Mouse (Mus musculus): ENCODE measurements around the gene BC017158. TPM values are rescaled to one million over a fixed set of nuclear protein-coding genes. Genes with fewer than 3 reads are reported as not detected.
A peak's percentile ranks its signal among the peaks of the same experiment; 100 is the strongest.
"Not testable (repeated sequence)": the region's sequence is repeated elsewhere in the genome, so short reads cannot be mapped to it uniquely, and the experiment has no call there.

Gene BC017158
- polyA plus RNA-seq (2015; fragmentation: Nextera tagmentation; extraction: Ambion mirVana), result 12.6 and 18.1 TPM in 2 replicates

GRCm38 (mm10) chr7:128297617-128298480 lies at the start of gene BC017158:
Gene BC017158 (minus strand): TSS chr7:128298170.
- WGBS, result 2% methylated on average over 47 of the region's 47 CpGs
- ATAC-seq (replicated peaks; ENCODE audit: insufficient number of reproducible peaks, insufficient read depth, low FRiP score, low read depth), result peak; percentile 53
- H3K4me2 ChIP-seq, result peak within 1 kb of the TSS; percentile 94

GRCm38 (mm10) chr7:128346991-128347390 lies 49.0 kb upstream of the BC017158 start:
- Histone ChIP-seq H3K9me3 (replicated peaks) (no peaks in the 10 kb centered on the region), H3K4me1 (replicated peaks) (peaks cover 6% of the 10 kb centered on the region; the same call in 1 of the 2 replicates), H3K4me2 (no peak overlapping the region), H3K36me3 (no peaks in the 10 kb centered on the region), H3K9ac (no peak overlapping the region), H3K27me3 (no peaks in the 10 kb centered on the region), H3K4me3 (no peak overlapping the region), H3K27ac (no peak overlapping the region)
- ATAC-seq (replicated peaks; ENCODE audit: insufficient number of reproducible peaks, insufficient read depth, low FRiP score, low read depth), result no peak
- 64% methylated on average over 8 of the region's 8 CpGs for WGBS

More at GRCm38 (mm10) chr7:128297617-128298480, at the start of gene BC017158:
- H3K4me3 ChIP-seq, result peak within 1 kb of the TSS; percentile 98
- H3K9me3 ChIP-seq (replicated peaks), result no peaks in the 10 kb centered on the region
- peaks cover 19% of the 10 kb centered on the region; the same call in 1 of the 2 replicates for H3K4me1 ChIP-seq (replicated peaks)
- peaks cover 2% of the 10 kb centered on the region; the same call in 1 of the 2 replicates for H3K27me3 ChIP-seq
- H3K27ac ChIP-seq, result peak within 1 kb of the TSS; percentile 80
- peak within 1 kb of the TSS; percentile 95 for H3K9ac ChIP-seq
- no peaks in the 10 kb centered on the region for H3K36me3 ChIP-seq

GRCm38 (mm10) chr7:128346522-128346921 lies 48.6 kb upstream of the BC017158 start:
- H3K4me3 ChIP-seq, result no peak overlapping the region
- no peak overlapping the region for H3K27ac ChIP-seq
- ATAC-seq (replicated peaks; ENCODE audit: insufficient number of reproducible peaks, insufficient read depth, low FRiP score, low read depth), result no peak
- H3K36me3 ChIP-seq, result no peaks in the 10 kb centered on the region
- H3K9ac ChIP-seq, result no peak overlapping the region
- WGBS, result 49% methylated on average over 2 of the region's 2 CpGs
- H3K9me3 ChIP-seq (replicated peaks), result no peaks in the 10 kb centered on the region
- peaks cover 6% of the 10 kb centered on the region; the same call in 1 of the 2 replicates for H3K4me1 ChIP-seq (replicated peaks)
- H3K27me3 ChIP-seq, result no peaks in the 10 kb centered on the region
- H3K4me2 ChIP-seq, result no peak overlapping the region

- WGBS, result 80% methylated on average over 6 of the region's 6 CpGs
- no peak for ATAC-seq (replicated peaks; ENCODE audit: insufficient number of reproducible peaks, insufficient read depth, low FRiP score, low read depth)
Observed at GRCm38 (mm10) chr7:128345691-128346090, 47.7 kb upstream of the BC017158 start.

GRCm38 (mm10) chr7:128344928-128345653 lies 47.1 kb upstream of the BC017158 start:
- ATAC-seq (replicated peaks; ENCODE audit: insufficient number of reproducible peaks, insufficient read depth, low FRiP score, low read depth), result peak; percentile 42; the same call in 1 of the 2 replicates
- no peaks in the 10 kb centered on the region for H3K9me3 ChIP-seq (replicated peaks)
- WGBS, result 53% methylated on average over 6 of the region's 6 CpGs
- H3K9ac ChIP-seq, result no peak overlapping the region
- no peak overlapping the region for H3K27ac ChIP-seq
- H3K27me3 ChIP-seq, result no peaks in the 10 kb centered on the region
- H3K4me3 ChIP-seq, result no peak overlapping the region
- no peaks in the 10 kb centered on the region for H3K36me3 ChIP-seq
- peaks cover 6% of the 10 kb centered on the region; the same call in 1 of the 2 replicates for H3K4me1 ChIP-seq (replicated peaks)
- no peak overlapping the region for H3K4me2 ChIP-seq

More at GRCm38 (mm10) chr7:128345691-128346090, 47.7 kb upstream of the BC017158 start:
- H3K4me1 ChIP-seq (replicated peaks), result peaks cover 6% of the 10 kb centered on the region; the same call in 1 of the 2 replicates
- H3K27me3 ChIP-seq, result no peaks in the 10 kb centered on the region
- no peak overlapping the region for H3K4me2 ChIP-seq
- H3K4me3 ChIP-seq, result no peak overlapping the region
- no peak overlapping the region for H3K9ac ChIP-seq
- no peaks in the 10 kb centered on the region for H3K36me3 ChIP-seq
- H3K27ac ChIP-seq, result no peak overlapping the region
- no peaks in the 10 kb centered on the region for H3K9me3 ChIP-seq (replicated peaks)

- Histone ChIP-seq H3K9ac (no peak overlapping the region), H3K36me3 (no peaks in the 10 kb centered on the region), H3K4me3 (no peak overlapping the region), H3K4me2 (no peak overlapping the region), H3K9me3 (replicated peaks) (no peaks in the 10 kb centered on the region), H3K27me3 (no peaks in the 10 kb centered on the region), H3K27ac (no peak overlapping the region), H3K4me1 (replicated peaks) (peaks cover 6% of the 10 kb centered on the region; the same call in 1 of the 2 replicates)
- no peak for ATAC-seq (replicated peaks; ENCODE audit: insufficient number of reproducible peaks, insufficient read depth, low FRiP score, low read depth)
- WGBS, result 74% methylated on average over 7 of the region's 7 CpGs
Observed at GRCm38 (mm10) chr7:128344488-128344887, 46.5 kb upstream of the BC017158 start.

- not testable (repeated sequence) for H3K36me3 ChIP-seq; H3K27me3 ChIP-seq; H3K4me3 ChIP-seq; H3K4me1 ChIP-seq (replicated peaks); H3K27ac ChIP-seq; H3K9ac ChIP-seq; H3K4me2 ChIP-seq; ATAC-seq (replicated peaks; ENCODE audit: insufficient number of reproducible peaks, insufficient read depth, low FRiP score, low read depth); H3K9me3 ChIP-seq (replicated peaks)
- WGBS, result 91% methylated on average over 9 of the region's 10 CpGs
Observed at GRCm38 (mm10) chr7:128342691-128343090, 44.7 kb upstream of the BC017158 start.

- H3K36me3 ChIP-seq; H3K27ac ChIP-seq; H3K9me3 ChIP-seq (replicated peaks); H3K4me1 ChIP-seq (replicated peaks); H3K27me3 ChIP-seq; H3K9ac ChIP-seq; H3K4me3 ChIP-seq; H3K4me2 ChIP-seq; ATAC-seq (replicated peaks; ENCODE audit: insufficient number of reproducible peaks, insufficient read depth, low FRiP score, low read depth): not testable (repeated sequence)
- 56% methylated on average over 9 of the region's 9 CpGs for WGBS
Observed at GRCm38 (mm10) chr7:128340321-128340720, 42.4 kb upstream of the BC017158 start.

- Histone ChIP-seq H3K4me3 (no peak overlapping the region), H3K4me1 (replicated peaks) (no peaks in the 10 kb centered on the region), H3K9me3 (replicated peaks) (no peaks in the 10 kb centered on the region), H3K36me3 (no peaks in the 10 kb centered on the region), H3K27me3 (no peaks in the 10 kb centered on the region), H3K4me2 (no peak overlapping the region), H3K27ac (no peak overlapping the region), H3K9ac (no peak overlapping the region)
- ATAC-seq (replicated peaks; ENCODE audit: insufficient number of reproducible peaks, insufficient read depth, low FRiP score, low read depth), result no peak
- WGBS, result 86% methylated on average over 1 of the region's 1 CpGs
Observed at GRCm38 (mm10) chr7:128332896-128333295, 34.9 kb upstream of the BC017158 start.

- no peak for ATAC-seq (replicated peaks; ENCODE audit: insufficient number of reproducible peaks, insufficient read depth, low FRiP score, low read depth)
- H3K27ac ChIP-seq, result no peak overlapping the region
- H3K36me3 ChIP-seq, result no peaks in the 10 kb centered on the region
- no peaks in the 10 kb centered on the region for H3K9me3 ChIP-seq (replicated peaks)
- H3K4me3 ChIP-seq, result no peak overlapping the region
- no peaks in the 10 kb centered on the region for H3K4me1 ChIP-seq (replicated peaks)
- H3K4me2 ChIP-seq, result no peak overlapping the region
- WGBS, result 63% methylated on average over 9 of the region's 9 CpGs
- H3K27me3 ChIP-seq, result no peaks in the 10 kb centered on the region
- no peak overlapping the region for H3K9ac ChIP-seq
Observed at GRCm38 (mm10) chr7:128330981-128331380, 33.0 kb upstream of the BC017158 start.

- H3K4me2 ChIP-seq, result no peak overlapping the region
Observed at GRCm38 (mm10) chr7:128324977-128325376, 27.0 kb upstream of the BC017158 start.

More at GRCm38 (mm10) chr7:128324977-128325376, 27.0 kb upstream of the BC017158 start:
- Histone ChIP-seq H3K27me3 (no peaks in the 10 kb centered on the region), H3K9ac (no peak overlapping the region), H3K27ac (no peak overlapping the region), H3K36me3 (no peaks in the 10 kb centered on the region), H3K9me3 (replicated peaks) (no peaks in the 10 kb centered on the region), H3K4me3 (no peak overlapping the region), H3K4me1 (replicated peaks) (no peaks in the 10 kb centered on the region; the same call in 1 of the 2 replicates)
- ATAC-seq (replicated peaks; ENCODE audit: insufficient number of reproducible peaks, insufficient read depth, low FRiP score, low read depth), result no peak
- WGBS, result 81% methylated on average over 1 of the region's 1 CpGs
